9 mouse cellular contexts compared by ENCODE assay signal in the genomic region with DNA sequence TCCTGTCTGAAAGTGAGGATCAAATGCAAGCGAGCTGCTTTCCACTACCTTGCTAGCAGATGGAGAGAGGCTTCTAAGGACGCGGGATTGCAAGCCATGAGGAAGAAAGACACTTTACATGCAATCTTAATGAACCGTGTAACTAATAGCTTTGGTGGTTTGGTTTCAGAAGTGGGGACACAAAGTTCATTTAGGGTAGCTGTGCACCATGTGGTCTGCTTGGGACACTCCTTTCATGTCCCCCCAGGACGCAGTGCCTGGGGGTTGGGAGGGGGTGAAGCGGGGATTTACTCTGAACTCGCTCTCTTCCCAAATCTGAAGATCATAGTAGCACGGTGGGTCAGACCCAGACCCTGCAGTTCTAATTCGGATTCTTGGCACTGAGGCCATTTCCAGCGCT. TPM values are rescaled to one million over a fixed set of nuclear protein-coding genes. Genes with fewer than 3 reads are reported as not detected.
DNase-seq lines count a peak whose midpoint lies in the region; ATAC-seq and TF ChIP-seq lines count a peak whose summit lies in the region.
"Had no signal": no experiment of that assay in that cellular context is flagged by ENCODE, and none has a peak within 500 bp of the region (broad histone marks: within the 10 kb centered on the region; RNA-seq: fewer than 3 reads in every experiment).

No protein-coding gene starts in this region.

- H3K27ac ChIP-seq in lung, postnatal 0 days (ENCODE audit: low read length): no peak overlapping the region
- no peak overlapping the region for H3K27ac ChIP-seq in hindbrain, embryonic 10.5 days
- H3K27ac ChIP-seq in liver, embryonic 15.5 days (replicated peaks): no peak overlapping the region
- H3K27ac ChIP-seq in stomach, postnatal 0 days (replicated peaks): no peak overlapping the region

- no peak for DNase-seq in lung, postnatal 0 days (ENCODE audit: low spot score)
- DNase-seq in lung, adult 2 months: no peak
- no peak for DNase-seq in hindbrain, embryonic 10.5 days (ENCODE audit: low spot score)
- DNase-seq in stomach, postnatal 0 days (ENCODE audit: low spot score): no peak
- DNase-seq in urinary bladder, adult 18-20 months (ENCODE audit: low spot score in 2 of 2): no peak
- DNase-seq in adrenal gland, adult 18-20 months (ENCODE audit: low spot score in 2 of 2): no peak
- DNase-seq: cerebellum, adult 9-10 months; thymus, adult 18-20 months had no signal

- no peak for TF ChIP-seq EP300 in lung, postnatal 0 days (IDR thresholded peaks at IDR 0.05)
- TF ChIP-seq EP300 in stomach, postnatal 0 days (optimal IDR thresholded peaks at IDR 0.05): no peak

- peak overlapping the region; percentile 56 for H3K4me2 ChIP-seq in lung, postnatal 0 days (replicated peaks; ENCODE audit: low read depth, low read length)
- peak overlapping the region; percentile 64 for H3K4me2 ChIP-seq in liver, embryonic 15.5 days
- peak overlapping the region; percentile 59 for H3K4me2 ChIP-seq in stomach, postnatal 0 days (replicated peaks; ENCODE audit: low read depth)

- H3K9me3 ChIP-seq in lung, postnatal 0 days (ENCODE audit: low read length): no peaks in the 10 kb centered on the region
- no peaks in the 10 kb centered on the region for H3K9me3 ChIP-seq in hindbrain, embryonic 10.5 days
- H3K9me3 ChIP-seq in liver, embryonic 15.5 days (replicated peaks): no peaks in the 10 kb centered on the region
- no peaks in the 10 kb centered on the region for H3K9me3 ChIP-seq in stomach, postnatal 0 days (ENCODE audit: control insufficient read depth, low read length)

- no peak for TF ChIP-seq POLR2A in lung, adult 2 months (IDR thresholded peaks at IDR 0.05; ENCODE audit: borderline replicate concordance, extremely low read depth, low read depth, low read length)

- WGBS in lung, postnatal 0 days: 16% methylated on average over 10 of the region's 10 CpGs
- 22% methylated on average over 10 of the region's 10 CpGs for WGBS in lung, adult 2 months
- WGBS in hindbrain, embryonic 10.5 days: 15% methylated on average over 10 of the region's 10 CpGs
- 17% methylated on average over 10 of the region's 10 CpGs for WGBS in liver, embryonic 15.5 days (ENCODE audit: insufficient replicate concordance)
- WGBS in stomach, postnatal 0 days: 21% methylated on average over 10 of the region's 10 CpGs

- no peak for ATAC-seq in lung, postnatal 0 days
- ATAC-seq in liver, embryonic 15.5 days (ENCODE audit: insufficient read depth): no peak
- no peak for ATAC-seq in stomach, postnatal 0 days (ENCODE audit: low FRiP score, low TSS enrichment)

- peak overlapping the region; percentile 30 for H3K4me3 ChIP-seq in lung, postnatal 0 days (ENCODE audit: low read depth, low read length)
- no peak overlapping the region for H3K4me3 ChIP-seq in lung, adult 2 months (replicated peaks; ENCODE audit: extremely low read depth, low read depth, low read length)
- H3K4me3 ChIP-seq in hindbrain, embryonic 10.5 days: peak overlapping the region; percentile 50
- no peak overlapping the region for H3K4me3 ChIP-seq in liver, embryonic 15.5 days (replicated peaks)
- H3K4me3 ChIP-seq in stomach, postnatal 0 days (ENCODE audit: low read depth, low read length): peak overlapping the region; percentile 32

- H3K27me3 ChIP-seq in lung, postnatal 0 days (replicated peaks; ENCODE audit: insufficient read depth, low read length): peaks cover 11% of the 10 kb centered on the region; the same call in 1 of the 2 replicates
- H3K27me3 ChIP-seq in hindbrain, embryonic 10.5 days (ENCODE audit: insufficient read depth, poor library complexity, severe bottlenecking): peaks cover 60% of the 10 kb centered on the region
- H3K27me3 ChIP-seq in liver, embryonic 15.5 days: peaks cover 65% of the 10 kb centered on the region
- no peaks in the 10 kb centered on the region for H3K27me3 ChIP-seq in stomach, postnatal 0 days (ENCODE audit: control insufficient read depth, insufficient read depth, low read length)

- no peak overlapping the region for H3K9ac ChIP-seq in lung, postnatal 0 days (replicated peaks; ENCODE audit: low read depth)
- H3K9ac ChIP-seq in liver, embryonic 15.5 days: no peak overlapping the region
- no peak overlapping the region for H3K9ac ChIP-seq in stomach, postnatal 0 days (ENCODE audit: low read length)

- peaks cover 3% of the 10 kb centered on the region; the same call in 1 of the 2 replicates for H3K4me1 ChIP-seq in lung, postnatal 0 days (ENCODE audit: insufficient read depth, low read depth, low read length)
- no peaks in the 10 kb centered on the region; the same call in 1 of the 2 replicates for H3K4me1 ChIP-seq in lung, adult 2 months (ENCODE audit: control insufficient read depth, insufficient read depth, low read length)
- H3K4me1 ChIP-seq in hindbrain, embryonic 10.5 days (replicated peaks): peaks cover 15% of the 10 kb centered on the region
- 0 out of 2 replicates have a peak, but pooled peaks cover 5% of the 10 kb centered on the region for H3K4me1 ChIP-seq in liver, embryonic 15.5 days (replicated peaks)
- no peaks in the 10 kb centered on the region; the same call in 1 of the 2 replicates for H3K4me1 ChIP-seq in stomach, postnatal 0 days (replicated peaks; ENCODE audit: control insufficient read depth, insufficient read depth)

- TF ChIP-seq CTCF in lung, postnatal 0 days (IDR thresholded peaks at IDR 0.05): no peak
- no peak for TF ChIP-seq CTCF in lung, adult 2 months (IDR thresholded peaks at IDR 0.05; ENCODE audit: insufficient read depth, low read length)
- no peak for TF ChIP-seq CTCF in stomach, postnatal 0 days (IDR thresholded peaks at IDR 0.05; ENCODE audit: low read depth)

- no peaks in the 10 kb centered on the region for H3K36me3 ChIP-seq in lung, postnatal 0 days (ENCODE audit: insufficient read depth, low read length)
- no peaks in the 10 kb centered on the region for H3K36me3 ChIP-seq in hindbrain, embryonic 10.5 days
- H3K36me3 ChIP-seq in liver, embryonic 15.5 days (replicated peaks): no peaks in the 10 kb centered on the region
- no peaks in the 10 kb centered on the region for H3K36me3 ChIP-seq in stomach, postnatal 0 days (ENCODE audit: control insufficient read depth, insufficient read depth, low read length)

RNA-seq across cellular contexts. Expression of a gene that starts 0.7 kb away (rescaled TPM):
- polyA plus RNA-seq in lung, postnatal 0 days (2015; fragmentation: Nextera tagmentation; extraction: Ambion mirVana): 0.19 and 0.20 TPM in 2 replicates
- 0.19 and 0.29 TPM in 2 replicates for polyA plus RNA-seq in lung, adult 2 months (2012; rRNA removed)
- polyA plus RNA-seq in hindbrain, embryonic 10.5 days (2016; fragmentation: Nextera tagmentation; extraction: Ambion mirVana): not detected in 2 replicates
- polyA plus RNA-seq in liver, embryonic 15.5 days (2015; fragmentation: Nextera tagmentation; extraction: Ambion mirVana): 0.03 and 0.06 TPM in 2 replicates
- 0.12 and 0.29 TPM in 2 replicates for polyA plus RNA-seq in stomach, postnatal 0 days (2015; fragmentation: Nextera tagmentation; extraction: Ambion mirVana)
- not detected for total RNA-seq in adrenal gland, adult 18-20 months (2021)

RNA-seq across cellular contexts. Expression of a gene that starts 36.2 kb away (rescaled TPM):
- 2.9 and 3.0 TPM in 2 replicates for polyA plus RNA-seq in lung, postnatal 0 days (2015; fragmentation: Nextera tagmentation; extraction: Ambion mirVana)
- polyA plus RNA-seq in lung, adult 2 months (2012; rRNA removed): 1.9 and 3.1 TPM in 2 replicates
- polyA plus RNA-seq in hindbrain, embryonic 10.5 days (2016; fragmentation: Nextera tagmentation; extraction: Ambion mirVana): 0.05 and 0.10 TPM in 2 replicates
- polyA plus RNA-seq in liver, embryonic 15.5 days (2015; fragmentation: Nextera tagmentation; extraction: Ambion mirVana): 14.6 and 17.9 TPM in 2 replicates
- polyA plus RNA-seq in stomach, postnatal 0 days (2015; fragmentation: Nextera tagmentation; extraction: Ambion mirVana): 1.3 and 1.4 TPM in 2 replicates
- 1 to 10 TPM in 1 of 2 experiments, under 1 TPM in 1; 0.70 to 1.8 TPM for total RNA-seq in adrenal gland, adult 18-20 months (2021)

Comparison
In these comparisons a context has a peak if more than half of its experiments do, and no peak if none do; other contexts are left out.
1. H3K4me3 ChIP-seq: peak in lung, postnatal 0 days (single experiment), hindbrain, embryonic 10.5 days (single experiment) and stomach, postnatal 0 days (single experiment); none in lung, adult 2 months (single experiment) and liver, embryonic 15.5 days (single experiment).
2. Peak in every context shown above with its lines, with median percentiles within 50 percentile points of each other: H3K4me2 ChIP-seq.